Mouse (Mus musculus) layer of hippocampus, adult 11-12 months (tissue): ENCODE data around the gene Dnmt3a.
A peak's percentile ranks its signal among the peaks of the same experiment; 100 is the strongest.

Experiments used
- DNase-seq: peaks from one replicate; pipeline ENCODE4 v3.0.0; 2022; ENCODE audit warnings: low spot score

The Dnmt3a gene

DNA sequence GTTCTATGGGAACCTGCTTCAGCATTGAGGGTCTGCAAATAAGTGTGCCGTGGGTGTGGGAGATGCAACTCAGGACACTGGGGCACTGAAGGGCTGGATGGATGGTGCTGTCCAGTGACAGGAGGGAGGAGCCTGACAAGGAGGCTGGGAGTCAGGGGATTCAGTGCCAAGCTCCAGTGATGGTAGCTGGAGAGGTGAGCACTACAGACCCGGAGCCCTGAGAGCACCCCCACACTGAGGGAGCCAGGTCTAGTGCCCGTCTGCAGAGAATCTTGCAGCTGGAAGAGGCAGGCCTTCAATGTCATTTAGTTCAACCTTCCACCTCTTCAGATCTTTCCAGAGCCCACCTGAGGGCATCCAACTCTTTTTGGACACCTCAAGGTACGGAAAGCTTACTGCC lies at the start of gene Dnmt3a:
TSS of gene Dnmt3a (plus strand) at position 156 of the 400 bp plus-strand sequence.
- no peak for DNase-seq

DNA sequence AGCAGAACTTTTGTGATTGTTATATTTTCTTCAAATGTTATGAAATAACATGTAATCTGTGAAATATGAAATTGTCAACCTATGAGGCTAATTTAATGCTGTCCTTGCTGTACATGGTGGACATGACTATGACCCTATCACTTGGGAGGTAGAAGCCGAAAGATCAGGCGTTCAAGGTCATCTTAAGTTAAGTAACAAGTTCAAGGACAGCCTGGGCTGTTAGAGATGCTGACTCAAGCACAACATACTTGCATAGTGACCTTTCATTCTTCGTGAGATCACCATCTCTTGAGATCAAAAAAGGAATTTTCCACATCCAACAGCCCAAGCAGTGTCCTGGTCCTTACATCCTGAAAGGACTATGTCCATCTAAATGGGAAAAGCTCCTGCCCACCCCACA lies 49.6 kb upstream of the Dnmt3a start:
- DNase-seq: no peak

- no peak for DNase-seq
Measured at GRCm38 (mm10) chr12:3758127-3758526, 47.7 kb upstream of the Dnmt3a start.

DNA sequence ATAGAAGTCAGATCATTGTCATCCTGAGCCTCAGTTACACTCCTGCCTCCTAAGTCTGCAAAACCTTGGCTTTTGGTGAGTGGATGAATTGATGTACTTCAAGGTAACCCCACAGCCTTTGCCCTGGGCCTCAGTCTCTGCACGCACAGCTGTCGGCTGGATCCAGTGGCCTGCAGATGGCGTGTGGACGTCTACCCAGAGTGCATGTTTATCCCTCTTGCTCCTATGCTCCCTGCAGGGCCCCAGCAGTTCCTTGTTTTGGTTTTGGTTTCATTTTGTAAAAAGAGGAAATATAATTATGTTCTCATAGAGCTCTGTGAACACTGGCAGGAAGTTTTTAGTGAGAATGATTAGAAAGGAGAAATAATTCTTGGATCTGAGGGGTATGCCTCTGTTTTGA lies 46.4 kb upstream of the Dnmt3a start:
- DNase-seq: peak; percentile 58

- DNase-seq: no peak
Measured at GRCm38 (mm10) chr12:3760876-3761590, 44.8 kb upstream of the Dnmt3a start.

- DNase-seq: no peak
Measured at GRCm38 (mm10) chr12:3761591-3762295, 44.1 kb upstream of the Dnmt3a start.

DNA sequence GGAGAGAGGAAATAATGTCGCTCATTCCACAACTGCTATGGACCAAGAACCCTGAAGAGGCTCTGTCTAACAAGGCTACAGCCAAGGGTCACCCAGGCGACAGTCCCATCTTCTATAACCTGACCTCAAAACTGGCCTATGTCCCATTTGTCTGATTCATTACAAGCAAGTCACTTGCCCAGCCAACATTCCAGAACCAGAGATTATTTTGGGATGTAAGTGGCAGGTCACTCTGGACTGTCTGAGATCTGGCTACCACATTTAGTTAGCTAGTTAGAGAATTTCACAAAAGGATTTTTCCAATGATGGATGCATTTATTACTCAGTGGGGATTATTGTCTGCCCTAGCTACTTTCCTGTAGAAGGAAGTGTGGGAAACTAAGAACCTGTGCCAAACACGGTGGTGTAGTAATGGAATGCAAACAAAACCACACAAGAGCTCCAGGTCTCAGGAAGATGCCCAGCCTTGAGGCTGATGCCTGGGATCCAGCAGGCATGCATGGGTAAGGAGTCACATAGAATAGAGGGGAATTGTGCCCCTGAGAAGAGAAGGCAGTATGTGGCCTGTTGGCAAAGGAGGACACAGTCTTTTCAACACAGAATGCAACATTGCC lies 41.5 kb upstream of the Dnmt3a start:
- no peak for DNase-seq

DNA sequence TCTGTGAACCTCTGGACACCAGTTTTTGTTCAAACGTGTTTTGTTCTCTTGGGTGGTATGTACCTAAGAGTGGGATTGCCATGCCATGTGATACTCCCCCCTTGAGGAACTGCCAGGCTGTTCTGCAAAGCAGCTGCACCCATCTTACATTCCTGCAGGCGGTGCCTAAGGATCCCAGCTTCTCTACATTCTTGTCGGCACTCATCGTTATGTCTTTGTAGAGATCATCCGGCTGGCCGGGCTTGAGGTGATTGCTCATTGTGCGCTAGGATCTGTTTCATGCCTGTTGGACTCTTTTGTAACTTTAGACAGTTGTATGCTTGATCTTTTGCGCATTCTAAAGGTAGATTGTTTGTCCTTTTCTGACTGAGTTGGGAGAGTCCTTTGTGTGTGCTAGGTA lies 38.4 kb upstream of the Dnmt3a start:
- no peak for DNase-seq

GRCm38 (mm10) chr12:3768391-3768790 lies 37.4 kb upstream of the Dnmt3a start:
- DNase-seq: no peak

DNA sequence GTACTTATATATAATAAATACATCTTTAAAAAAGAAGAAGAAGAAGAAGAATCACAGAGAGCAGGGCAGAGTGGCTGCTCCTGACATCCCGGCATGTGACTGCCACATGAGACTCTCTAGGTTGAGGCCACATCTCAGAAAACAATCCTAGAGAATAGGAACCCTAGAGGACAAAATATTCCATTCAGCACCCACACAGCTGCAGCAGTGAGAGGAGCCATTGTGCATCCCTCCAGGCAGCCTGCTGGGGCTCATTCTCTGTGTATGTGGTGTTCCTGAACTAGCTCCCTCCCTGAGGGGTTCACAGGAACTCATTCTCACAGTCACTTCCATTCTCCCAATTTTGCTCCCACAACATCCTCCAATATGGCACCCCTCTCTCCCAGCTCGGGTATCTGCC lies 35.3 kb upstream of the Dnmt3a start:
- DNase-seq: peak; percentile 49

- no peak for DNase-seq
Measured at GRCm38 (mm10) chr12:3771080-3771479, 34.7 kb upstream of the Dnmt3a start.

DNA sequence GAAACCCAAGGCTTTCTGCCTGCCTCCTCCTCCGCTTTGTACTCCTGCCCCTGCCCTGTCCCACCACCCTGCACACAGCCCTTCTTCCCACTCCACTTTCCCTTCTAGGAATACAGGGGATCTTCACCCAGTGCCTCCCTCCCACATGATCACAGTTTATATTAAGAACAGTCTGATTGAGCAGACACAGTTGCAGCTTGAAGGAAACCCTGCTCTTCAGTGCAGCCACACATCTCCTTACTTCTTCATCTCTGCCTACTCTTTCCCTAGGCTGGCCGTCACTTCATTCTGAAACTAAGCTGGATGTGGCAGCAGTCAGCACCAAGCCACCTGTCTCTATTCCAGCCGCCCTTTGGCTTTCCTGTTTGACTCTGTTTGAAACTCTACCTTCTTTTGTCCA lies 32.2 kb upstream of the Dnmt3a start:
- DNase-seq: no peak

GRCm38 (mm10) chr12:3776015-3776414 lies 29.8 kb upstream of the Dnmt3a start:
- DNase-seq: no peak

DNA sequence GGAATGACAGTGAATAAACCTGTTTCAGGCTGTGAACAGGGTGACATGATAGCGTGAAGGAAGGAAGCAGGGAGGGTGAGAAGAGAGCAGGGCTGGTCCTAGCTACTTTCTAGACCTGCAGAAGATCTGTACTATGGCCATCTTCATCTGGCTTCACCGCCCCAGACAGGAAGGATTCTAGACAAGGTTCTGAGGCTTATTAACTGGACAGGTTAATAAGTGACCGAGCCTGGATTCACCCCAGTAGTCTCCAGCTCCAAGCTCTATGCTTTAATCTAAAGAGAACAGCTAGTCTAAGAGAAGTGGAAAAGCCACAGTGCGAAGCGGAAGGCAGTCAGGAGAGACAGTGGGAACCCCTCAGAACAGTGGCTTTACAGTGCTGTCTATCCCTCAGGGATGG lies 28.1 kb upstream of the Dnmt3a start:
- DNase-seq: no peak

DNA sequence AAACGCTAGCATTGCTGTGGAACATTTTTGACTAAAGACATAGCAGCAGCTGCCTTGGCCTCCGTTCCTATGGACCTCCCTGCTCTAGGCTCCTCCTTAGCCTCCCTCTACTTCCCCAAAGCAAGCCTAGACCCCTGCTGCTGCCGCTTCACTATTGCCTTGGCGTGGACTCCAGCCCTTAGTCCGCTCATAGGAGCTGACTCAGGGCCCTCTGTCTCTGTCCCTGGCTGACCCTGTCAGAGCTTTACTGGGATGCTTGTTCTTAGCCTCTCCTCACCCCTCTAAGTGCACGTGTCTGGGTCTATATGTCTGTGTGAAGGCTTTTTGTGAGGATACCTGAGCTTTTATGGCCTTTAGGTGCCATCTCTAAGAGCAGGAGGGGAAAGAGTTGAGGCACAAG lies 27.5 kb upstream of the Dnmt3a start:
- DNase-seq: no peak

DNA sequence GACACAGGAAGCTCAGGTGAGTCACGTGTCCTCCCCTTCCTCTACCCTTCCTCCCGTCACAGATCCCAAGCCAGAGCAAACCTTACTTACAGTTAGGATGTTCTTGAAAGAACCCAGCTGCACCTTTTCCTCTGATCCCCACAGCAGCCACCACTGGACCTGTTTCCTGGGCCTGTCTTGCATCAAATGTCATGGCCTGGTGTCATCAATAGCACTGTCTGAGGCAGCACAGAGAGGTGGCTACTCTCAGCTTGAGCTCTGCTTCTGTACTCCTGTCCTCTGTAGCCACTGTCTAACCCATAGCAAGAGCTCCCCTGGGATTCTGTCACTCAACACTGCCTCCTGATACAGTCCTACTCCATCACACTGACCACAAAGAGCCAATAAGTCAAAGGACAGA lies 26.2 kb upstream of the Dnmt3a start:
- DNase-seq: no peak

GRCm38 (mm10) chr12:3780405-3780891 lies 25.4 kb upstream of the Dnmt3a start:
- DNase-seq: peak; percentile 78

DNA sequence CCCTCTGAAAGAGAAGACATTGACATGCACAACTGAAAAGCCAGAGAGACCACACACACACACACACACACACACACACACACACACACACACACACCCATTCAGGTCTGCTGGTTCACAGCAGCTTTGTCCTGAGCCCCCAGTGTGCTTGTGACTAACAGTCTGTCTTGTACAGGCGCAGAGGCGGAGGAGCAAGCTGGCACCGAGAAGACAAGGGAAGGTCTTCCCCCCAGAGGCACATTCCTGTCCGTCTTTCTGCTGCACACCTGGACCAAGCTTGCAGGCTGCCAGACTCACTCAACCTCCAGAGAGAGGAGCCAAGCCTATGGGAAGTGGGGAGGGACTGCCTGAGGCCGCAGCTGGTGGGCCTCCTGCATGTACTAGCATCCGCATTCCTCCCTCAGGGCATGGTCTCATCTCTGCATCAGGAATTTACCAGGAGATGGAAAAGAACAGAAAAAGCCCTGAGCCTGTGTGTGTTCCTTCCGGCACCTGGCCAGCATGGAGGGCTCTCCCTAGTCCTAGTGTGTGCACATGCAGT lies 24.8 kb upstream of the Dnmt3a start:
- no peak for DNase-seq

- peak; percentile 93 for DNase-seq
Measured at GRCm38 (mm10) chr12:3781482-3781881, 24.3 kb upstream of the Dnmt3a start.

DNA sequence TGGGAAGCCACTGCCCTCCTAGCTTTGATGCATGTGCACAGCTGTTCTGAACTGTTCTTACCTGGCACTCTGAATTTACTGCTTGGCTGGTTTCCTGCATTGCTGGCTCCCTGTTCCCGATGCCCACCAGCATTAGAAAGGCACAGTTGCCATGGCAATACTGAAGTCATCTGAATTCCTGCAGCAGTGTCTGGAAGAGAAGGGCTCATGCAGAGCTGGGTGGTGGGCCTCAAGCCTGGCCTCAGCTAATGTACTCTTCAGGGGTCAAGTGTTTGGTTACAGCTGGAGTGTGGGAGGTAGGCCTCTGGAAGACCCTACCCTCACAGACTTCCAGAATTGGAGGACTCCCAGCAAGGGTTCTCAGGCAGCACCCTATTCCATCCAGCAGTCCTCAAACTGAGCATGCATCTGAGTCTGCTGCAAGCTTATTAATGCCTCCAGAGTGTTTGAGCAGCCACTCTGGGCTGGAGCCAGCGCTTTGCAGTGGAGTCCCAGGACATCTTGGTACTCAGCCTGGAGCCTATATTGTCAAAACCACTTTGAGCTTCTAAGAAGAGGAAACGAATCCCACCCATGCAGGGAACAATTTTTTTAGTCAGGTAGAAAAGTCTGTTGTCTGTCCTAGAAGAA lies 22.5 kb upstream of the Dnmt3a start:
- peak; percentile 50 for DNase-seq

- no peak for DNase-seq
Measured at GRCm38 (mm10) chr12:3784258-3784657, 21.5 kb upstream of the Dnmt3a start.

DNA sequence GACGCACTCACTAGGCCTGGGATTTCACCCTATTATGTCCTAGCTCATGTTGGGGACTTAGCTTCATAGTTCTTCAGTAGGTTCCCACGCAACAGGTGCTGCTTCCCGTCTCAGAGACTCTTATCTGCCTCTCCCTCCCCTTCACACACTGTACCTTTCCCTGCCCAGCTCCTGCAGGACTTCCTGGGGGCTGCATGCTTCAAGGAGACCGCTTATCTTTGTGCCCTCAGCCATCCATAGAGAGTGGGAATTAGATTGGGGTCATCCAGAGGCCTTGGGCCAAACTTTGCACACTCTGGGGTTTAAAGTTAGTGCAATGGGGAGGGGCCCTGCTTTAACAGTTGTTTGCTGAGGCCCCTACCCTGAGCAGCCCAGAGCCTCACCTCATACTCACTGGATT lies 21.1 kb upstream of the Dnmt3a start:
- DNase-seq: no peak
